Mouse (Mus musculus) hindbrain, embryonic 13.5 days (tissue): ENCODE measurements at regions not wholly inside any gene's neighbourhood (a gene's known extent, or its start where the extent isn't known, plus 50 kb on each side); places are given as distances from the start of the nearest gene placed in this dataset.

Source experiments
- ATAC-seq: fragments of 200-750 bp; cut with Nextera tagmentation; 2 replicates; pipeline ENCODE4 v1.8.0; 2017; ENCODE audit warnings: moderate TSS enrichment; ENCODE audit not compliant: low FRiP score
- H3K27ac ChIP-seq: fragments of 300-500 bp; sonication (generic); 2 replicates; pipeline ENCODE4 v1.5.1; 2015; ENCODE audit warnings: inconsistent platforms, mild to moderate bottlenecking, moderate library complexity
- H3K27me3 ChIP-seq: fragments of 300-500 bp; sonication (generic); 2 replicates; pipeline ENCODE4 v1.6.1; 2015; ENCODE audit warnings: mild to moderate bottlenecking, inconsistent platforms
- H3K36me3 ChIP-seq: fragments of 300-500 bp; sonication (generic); 2 replicates; pipeline ENCODE4 v1.6.1; 2015; ENCODE audit warnings: mild to moderate bottlenecking, inconsistent platforms
- H3K4me1 ChIP-seq: fragments of 300-500 bp; sonication (generic); replicated peaks from 2 replicates; pipeline ENCODE4 v1.6.1; 2015; ENCODE audit warnings: inconsistent platforms
- H3K4me2 ChIP-seq: fragments of 300-500 bp; sonication (generic); 2 replicates; pipeline ENCODE4 v1.6.1; 2015; ENCODE audit warnings: inconsistent platforms, mild to moderate bottlenecking, moderate library complexity
- H3K4me3 ChIP-seq: fragments of 300-500 bp; sonication (generic); 2 replicates; pipeline ENCODE4 v1.5.1; 2015; ENCODE audit warnings: mild to moderate bottlenecking, inconsistent platforms
- H3K9ac ChIP-seq: fragments of 300-500 bp; sonication (generic); 2 replicates; pipeline ENCODE4 v1.6.1; 2015; ENCODE audit warnings: mild to moderate bottlenecking, inconsistent platforms
- H3K9me3 ChIP-seq: fragments of 300-500 bp; sonication (generic); 2 replicates; pipeline ENCODE4 v1.6.1; 2016; ENCODE audit warnings: inconsistent platforms
- WGBS: fragments of 180-500 bp; shearing (Covaris S2); methylation state at CpG from one replicate; pipeline ENCODE4 v1.1.7; 2015; 5-methylcytosine and 5-hydroxymethylcytosine counted together

GRCm38 (mm10) chr16:55526230-55526842, 228.6 kb upstream of the Zpld1 start:
- no peak overlapping the region for H3K4me2 ChIP-seq
- no peaks in the 10 kb centered on the region for H3K27me3 ChIP-seq
- no peaks in the 10 kb centered on the region for H3K4me1 ChIP-seq
- ATAC-seq: no peak
- WGBS: 74% methylated on average over 5 of the region's 5 CpGs
- no peaks in the 10 kb centered on the region for H3K36me3 ChIP-seq
- H3K9ac ChIP-seq: no peak overlapping the region
- H3K4me3 ChIP-seq: no peak overlapping the region
- H3K27ac ChIP-seq: no peak overlapping the region
- no peaks in the 10 kb centered on the region for H3K9me3 ChIP-seq

- Histone ChIP-seq H3K27ac (no peak overlapping the region), H3K9ac (no peak overlapping the region), H3K36me3 (no peaks in the 10 kb centered on the region), H3K27me3 (no peaks in the 10 kb centered on the region), H3K9me3 (no peaks in the 10 kb centered on the region), H3K4me1 (no peaks in the 10 kb centered on the region), H3K4me2 (no peak overlapping the region), H3K4me3 (no peak overlapping the region)
- no peak for ATAC-seq
- WGBS: 91% methylated on average over 1 of the region's 1 CpGs
Observed at GRCm38 (mm10) chr16:55523264-55523663, 225.5 kb upstream of the Zpld1 start.

- Histone ChIP-seq H3K27ac (no peak overlapping the region), H3K4me2 (no peak overlapping the region), H3K36me3 (no peaks in the 10 kb centered on the region), H3K4me3 (no peak overlapping the region), H3K27me3 (no peaks in the 10 kb centered on the region), H3K9ac (no peak overlapping the region), H3K9me3 (no peaks in the 10 kb centered on the region), H3K4me1 (no peaks in the 10 kb centered on the region)
- no peak for ATAC-seq
- WGBS: 83% methylated on average over 1 of the region's 1 CpGs
Observed at GRCm38 (mm10) chr16:55522283-55522682, 224.5 kb upstream of the Zpld1 start.

GRCm38 (mm10) chr16:55521421-55521971, 223.7 kb upstream of the Zpld1 start:
- Histone ChIP-seq H3K27me3 (no peaks in the 10 kb centered on the region), H3K4me3 (no peak overlapping the region), H3K4me2 (no peak overlapping the region), H3K27ac (no peak overlapping the region), H3K36me3 (no peaks in the 10 kb centered on the region), H3K4me1 (no peaks in the 10 kb centered on the region), H3K9me3 (no peaks in the 10 kb centered on the region), H3K9ac (no peak overlapping the region)
- 94% methylated on average over 6 of the region's 6 CpGs for WGBS
- no peak for ATAC-seq

- no peak overlapping the region for H3K4me3 ChIP-seq
- H3K9ac ChIP-seq: no peak overlapping the region
- H3K9me3 ChIP-seq: no peaks in the 10 kb centered on the region
- H3K27me3 ChIP-seq: no peaks in the 10 kb centered on the region
- H3K27ac ChIP-seq: no peak overlapping the region
- H3K4me2 ChIP-seq: no peak overlapping the region
- H3K4me1 ChIP-seq: peaks cover 4% of the 10 kb centered on the region; the same call in 1 of the 2 replicates
- H3K36me3 ChIP-seq: no peaks in the 10 kb centered on the region
- ATAC-seq: no peak
- 95% methylated on average over 6 of the region's 6 CpGs for WGBS
Observed at GRCm38 (mm10) chr16:55520077-55520476, 222.3 kb upstream of the Zpld1 start.

GRCm38 (mm10) chr16:55519646-55520045, 221.9 kb upstream of the Zpld1 start:
- H3K36me3 ChIP-seq: no peaks in the 10 kb centered on the region
- H3K27ac ChIP-seq: no peak overlapping the region
- no peak overlapping the region for H3K4me3 ChIP-seq
- no peak overlapping the region for H3K9ac ChIP-seq
- H3K27me3 ChIP-seq: no peaks in the 10 kb centered on the region
- H3K4me1 ChIP-seq: peaks cover 8% of the 10 kb centered on the region; the same call in 1 of the 2 replicates
- H3K4me2 ChIP-seq: no peak overlapping the region
- WGBS: 84% methylated on average over 1 of the region's 1 CpGs
- no peaks in the 10 kb centered on the region for H3K9me3 ChIP-seq
- no peak for ATAC-seq

GRCm38 (mm10) chr16:55516994-55517393, 219.2 kb upstream of the Zpld1 start:
- Histone ChIP-seq H3K27ac (no peak overlapping the region), H3K9ac (no peak overlapping the region), H3K4me1 (peaks cover 8% of the 10 kb centered on the region; the same call in 1 of the 2 replicates), H3K9me3 (no peaks in the 10 kb centered on the region), H3K27me3 (no peaks in the 10 kb centered on the region), H3K36me3 (no peaks in the 10 kb centered on the region), H3K4me3 (no peak overlapping the region), H3K4me2 (no peak overlapping the region)
- 82% methylated on average over 4 of the region's 4 CpGs for WGBS
- no peak for ATAC-seq

GRCm38 (mm10) chr16:55515228-55515696, 217.5 kb upstream of the Zpld1 start:
- Histone ChIP-seq H3K27me3 (no peaks in the 10 kb centered on the region), H3K9me3 (no peaks in the 10 kb centered on the region), H3K27ac (peak overlapping the region; percentile 40; the same call in 1 of the 2 replicates), H3K4me3 (peak overlapping the region; percentile 35), H3K4me2 (peak overlapping the region; percentile 56), H3K4me1 (peaks cover 8% of the 10 kb centered on the region; the same call in 1 of the 2 replicates), H3K9ac (peak overlapping the region; percentile 66), H3K36me3 (no peaks in the 10 kb centered on the region)
- peak; percentile 81 for ATAC-seq
- 21% methylated on average over 16 of the region's 16 CpGs for WGBS

GRCm38 (mm10) chr16:55514448-55515200, 216.8 kb upstream of the Zpld1 start:
- peak overlapping the region; percentile 40; the same call in 1 of the 2 replicates for H3K27ac ChIP-seq
- H3K4me1 ChIP-seq: peaks cover 8% of the 10 kb centered on the region; the same call in 1 of the 2 replicates
- no peaks in the 10 kb centered on the region for H3K9me3 ChIP-seq
- ATAC-seq: no peak
- peak overlapping the region; percentile 35 for H3K4me3 ChIP-seq
- no peaks in the 10 kb centered on the region for H3K36me3 ChIP-seq
- 53% methylated on average over 6 of the region's 6 CpGs for WGBS
- H3K27me3 ChIP-seq: no peaks in the 10 kb centered on the region
- peak overlapping the region; percentile 66 for H3K9ac ChIP-seq
- peak overlapping the region; percentile 56 for H3K4me2 ChIP-seq

GRCm38 (mm10) chr16:55504796-55505413, 207.1 kb upstream of the Zpld1 start:
- WGBS: 73% methylated on average over 6 of the region's 6 CpGs
- no peak overlapping the region for H3K4me3 ChIP-seq

GRCm38 (mm10) chr16:55504274-55504673, 206.5 kb upstream of the Zpld1 start:
- H3K4me3 ChIP-seq: no peak overlapping the region
- WGBS: 84% methylated on average over 3 of the region's 3 CpGs
- H3K36me3 ChIP-seq: no peaks in the 10 kb centered on the region
- H3K27me3 ChIP-seq: no peaks in the 10 kb centered on the region
- no peaks in the 10 kb centered on the region for H3K4me1 ChIP-seq
- ATAC-seq: no peak
- H3K9me3 ChIP-seq: no peaks in the 10 kb centered on the region
- H3K27ac ChIP-seq: no peak overlapping the region
- H3K4me2 ChIP-seq: no peak overlapping the region
- H3K9ac ChIP-seq: no peak overlapping the region

More at GRCm38 (mm10) chr16:55504796-55505413, 207.1 kb upstream of the Zpld1 start:
- no peaks in the 10 kb centered on the region for H3K4me1 ChIP-seq
- ATAC-seq: no peak
- no peak overlapping the region for H3K4me2 ChIP-seq
- H3K9me3 ChIP-seq: no peaks in the 10 kb centered on the region
- no peak overlapping the region for H3K27ac ChIP-seq
- no peak overlapping the region for H3K9ac ChIP-seq
- no peaks in the 10 kb centered on the region for H3K27me3 ChIP-seq
- no peaks in the 10 kb centered on the region for H3K36me3 ChIP-seq

- H3K4me1 ChIP-seq: no peaks in the 10 kb centered on the region
- ATAC-seq: no peak
- H3K9ac ChIP-seq: no peak overlapping the region
- no peaks in the 10 kb centered on the region for H3K36me3 ChIP-seq
- H3K4me2 ChIP-seq: no peak overlapping the region
- no peak overlapping the region for H3K27ac ChIP-seq
- no peaks in the 10 kb centered on the region for H3K9me3 ChIP-seq
- no peak overlapping the region for H3K4me3 ChIP-seq
- no peaks in the 10 kb centered on the region for H3K27me3 ChIP-seq
Observed at GRCm38 (mm10) chr16:55503273-55503672, 205.5 kb upstream of the Zpld1 start.
